Mouse (Mus musculus): ENCODE data around the gene Retnlg.

DNA sequence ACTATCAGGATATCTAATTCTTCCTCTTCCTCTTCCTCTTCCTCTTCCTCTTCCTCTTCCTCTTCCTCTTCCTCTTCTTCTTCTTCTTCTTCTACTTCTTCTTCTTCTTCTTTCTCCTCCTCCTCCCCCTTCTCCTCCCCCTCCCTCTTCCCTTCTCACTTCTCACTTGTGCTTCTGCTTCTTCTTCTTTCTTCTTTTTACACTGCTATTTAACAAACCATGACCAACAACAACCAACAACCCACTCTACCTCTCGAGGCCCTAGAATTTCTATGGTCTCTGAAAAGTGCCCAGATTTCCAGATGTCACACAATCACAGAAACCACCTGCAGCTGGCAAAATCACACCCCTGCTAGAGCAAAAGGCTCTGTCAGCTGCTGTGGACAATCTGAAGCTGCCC is 44.8 kb upstream of the Retnlg start:
- TF ChIP-seq EP300 (IDR thresholded peaks at IDR 0.05) (no peak), CTCF (IDR thresholded peaks at IDR 0.05) (no peak)
